Mouse (Mus musculus) ES-Bruce4 (cell line): ENCODE measurements around the gene Lrp6.
A peak's percentile ranks its signal among the peaks of the same experiment; 100 is the strongest.

ENCODE experiments used
- CTCF ChIP-seq: IDR thresholded peaks from one replicate; pipeline ENCODE4 v1.8.1; 2011; ENCODE audit warnings: low read depth, low read length
- EP300 ChIP-seq: IDR thresholded peaks from 2 replicates; pipeline ENCODE4 v1.6.1; 2011; ENCODE audit warnings: low read depth, low read length; ENCODE audit not compliant: insufficient read depth
- POLR2A ChIP-seq: IDR thresholded peaks from one replicate; pipeline ENCODE4 v1.8.1; 2011; ENCODE audit warnings: low read length; ENCODE audit not compliant: insufficient read depth

DNA sequence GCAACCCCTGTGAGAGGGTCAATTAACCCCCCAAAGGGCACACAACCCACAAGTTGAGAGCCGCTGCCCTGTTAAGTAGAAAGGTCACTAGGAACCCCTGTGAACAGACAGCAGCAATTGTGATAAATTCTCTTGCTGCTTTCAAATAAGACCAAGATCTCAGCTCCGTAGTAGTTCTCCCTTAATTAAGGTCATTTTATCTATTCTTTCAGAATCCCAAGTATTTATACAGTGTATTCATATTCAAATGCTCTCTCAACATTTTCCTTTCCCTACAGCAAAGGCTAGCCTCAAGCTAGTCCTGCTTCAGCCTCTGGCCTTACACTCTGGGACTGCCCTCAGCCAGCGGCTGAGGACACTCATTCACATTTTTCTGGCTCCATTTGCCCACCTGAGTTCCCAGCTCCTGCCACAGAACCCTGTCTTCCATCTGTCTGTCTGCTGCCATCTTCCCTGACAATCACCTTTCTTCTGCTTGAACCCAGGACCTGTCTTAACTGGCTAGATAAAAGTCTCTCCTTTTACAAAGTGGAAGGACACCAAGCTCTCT, 150.1 kb downstream of the Lrp6 start:
- TF ChIP-seq CTCF, result no peak
- TF ChIP-seq POLR2A, result no peak
- TF ChIP-seq EP300, result 0 out of 2 replicates have a peak, but pooled peaks have one; percentile 70
